Mouse (Mus musculus) forebrain, embryonic 11.5 days (tissue): ENCODE measurements around the gene Inpp5d. TPM values are rescaled to one million over a fixed set of nuclear protein-coding genes. Genes with fewer than 3 reads are reported as not detected.

ENCODE experiments used
- polyA plus RNA-seq: library from polyadenylated mRNA; unstranded; fragments of >200 nt; fragmentation: Nextera tagmentation; extraction: Ambion mirVana; gene quantifications from 2 replicates; pipeline ENCODE4 v1.2.1, GENCODE M21; 2014

Inpp5d gene
- polyA plus RNA-seq, 1 experiment from 2014 or later: 3.6 TPM

Other genes starting within 250 kb of the Inpp5d start
- gene Kcnj13, start 225.6 kb upstream of the Inpp5d start, polyA plus RNA-seq: 0.68 and 1.2 TPM in 2 replicates
- not detected in 2 replicates for gene Snorc, start 150.0 kb upstream of the Inpp5d start, polyA plus RNA-seq
- gene Neu2, start 110.4 kb upstream of the Inpp5d start, polyA plus RNA-seq: not detected in 2 replicates
- 2.3 and 2.5 TPM in 2 replicates for gene Ngef, start 46.4 kb upstream of the Inpp5d start, polyA plus RNA-seq
- gene Atg16l1, start 135.6 kb downstream of the Inpp5d start, polyA plus RNA-seq: 37.8 and 40.6 TPM in 2 replicates
- gene Sag, start 183.4 kb downstream of the Inpp5d start, polyA plus RNA-seq: 2.3 and 2.7 TPM in 2 replicates
- 45.7 and 46.3 TPM in 2 replicates for gene Dgkd, start 233.0 kb downstream of the Inpp5d start, polyA plus RNA-seq